Mouse (Mus musculus) CH12F3 (cell line): ENCODE results near the gene Kif13a.

Source experiments
- in situ Hi-C: fragments of 300-500 bp; cut with MboI; formaldehyde crosslinking; loops from 2 replicates; pipeline ENCODE4 v1.14.3; 2020; ENCODE audit warnings: low sequenced_read_pairs

Gene Kif13a

DNA sequence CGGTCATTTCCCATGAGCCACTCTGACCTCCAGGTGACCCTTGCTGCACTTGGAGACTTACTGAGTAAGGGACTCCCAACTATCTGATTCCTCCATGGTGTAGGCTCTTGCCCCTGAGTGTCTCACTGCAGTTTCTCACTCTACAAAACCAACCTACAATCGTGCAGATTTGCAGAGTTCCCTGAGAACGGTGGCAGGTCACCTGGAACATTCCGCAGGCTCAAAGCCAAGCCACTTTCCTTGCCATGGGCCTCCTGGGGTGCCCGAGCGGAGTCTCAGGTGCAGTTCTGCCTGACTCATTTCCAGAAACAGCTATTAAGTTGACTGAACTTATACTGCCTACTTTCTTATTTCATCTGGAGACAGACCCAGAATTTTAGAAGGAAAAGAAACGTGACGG, 141.2 kb downstream of the Kif13a start:
- in situ Hi-C loops: no loop called here

GRCm38 (mm10) chr13:46786836-46787235, 142.8 kb downstream of the Kif13a start:
- in situ Hi-C loops: no loop called here

DNA sequence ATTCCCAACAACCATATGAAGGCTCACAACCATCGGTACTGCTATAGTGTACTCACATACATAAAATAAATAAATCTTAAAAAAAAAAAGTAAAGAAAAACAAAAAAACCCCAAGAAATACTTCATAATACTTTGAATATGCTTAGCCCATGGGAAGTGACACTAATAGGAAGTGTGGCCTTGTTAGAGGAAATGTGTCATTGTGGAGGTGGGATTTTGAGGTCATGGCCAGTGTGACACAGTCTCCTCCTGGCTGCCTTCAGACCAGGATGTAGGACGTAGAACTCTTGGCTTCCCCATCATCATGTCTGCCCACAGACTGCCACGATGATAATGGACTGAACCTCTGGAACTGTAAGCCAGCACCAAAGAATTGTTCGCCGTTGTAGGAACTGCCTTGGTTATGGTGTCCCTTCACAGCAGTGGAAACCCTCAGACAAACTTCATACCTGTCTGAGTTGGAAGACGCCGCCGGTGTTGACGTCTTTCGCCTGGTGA, 143.6 kb downstream of the Kif13a start:
- in situ Hi-C loops: no loop called here

GRCm38 (mm10) chr13:46780379-46780778, 149.3 kb downstream of the Kif13a start:
- in situ Hi-C loops: no loop called here

GRCm38 (mm10) chr13:46779831-46780230, 149.8 kb downstream of the Kif13a start:
- in situ Hi-C loops: no loop called here

DNA sequence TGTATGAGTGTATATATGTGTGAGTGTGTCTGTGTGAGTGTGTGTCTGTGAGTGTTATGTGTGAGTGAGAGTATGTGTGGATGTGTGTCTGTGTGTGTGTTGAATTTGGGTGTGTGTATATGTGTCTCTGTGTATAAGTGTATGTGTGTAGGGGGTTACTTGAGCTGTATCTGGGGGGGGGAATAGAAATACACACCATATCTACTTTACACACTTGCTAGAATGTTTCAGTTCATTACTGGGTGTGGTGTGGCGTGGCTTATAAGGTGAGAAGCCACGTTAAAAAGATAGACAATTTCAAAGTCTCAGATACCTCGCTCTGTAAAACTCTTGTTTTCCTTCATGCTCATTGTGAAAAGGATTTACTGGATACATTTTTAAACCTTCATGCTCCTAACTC, 152.2 kb downstream of the Kif13a start:
- in situ Hi-C loops: no loop called here

DNA sequence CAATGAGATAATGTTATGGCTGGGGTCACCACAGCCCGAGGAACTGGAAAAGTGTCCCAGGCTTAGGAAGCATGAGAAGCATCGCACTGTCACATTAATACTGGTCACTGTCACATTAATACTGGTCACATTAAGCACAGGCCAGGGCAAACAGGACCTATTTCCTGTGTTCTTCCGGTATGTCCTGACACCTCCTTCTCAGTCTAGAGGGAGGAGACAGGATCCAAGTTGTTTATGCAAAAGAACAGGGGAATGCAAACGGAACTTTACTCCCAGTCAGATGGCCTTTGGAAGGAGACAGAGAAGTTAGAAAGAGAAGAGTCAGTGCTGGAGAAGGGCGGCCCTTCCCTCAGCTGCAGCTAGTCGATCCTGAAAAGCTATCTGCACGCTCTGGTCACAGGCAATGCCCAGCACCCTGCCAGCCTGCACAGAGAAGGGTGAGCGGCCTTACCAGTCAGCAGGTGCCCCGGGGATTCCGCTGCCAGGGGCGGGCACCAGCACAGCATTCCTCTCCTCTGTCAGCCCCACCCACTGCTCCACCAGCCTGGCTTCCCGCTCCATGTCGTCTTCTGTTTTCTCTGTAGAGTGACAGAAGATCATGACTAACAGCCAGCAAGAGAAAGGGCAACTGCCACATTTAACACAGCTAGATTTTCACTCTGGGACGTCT, 152.9 kb downstream of the Kif13a start:
- in situ Hi-C loops: no loop called here

DNA sequence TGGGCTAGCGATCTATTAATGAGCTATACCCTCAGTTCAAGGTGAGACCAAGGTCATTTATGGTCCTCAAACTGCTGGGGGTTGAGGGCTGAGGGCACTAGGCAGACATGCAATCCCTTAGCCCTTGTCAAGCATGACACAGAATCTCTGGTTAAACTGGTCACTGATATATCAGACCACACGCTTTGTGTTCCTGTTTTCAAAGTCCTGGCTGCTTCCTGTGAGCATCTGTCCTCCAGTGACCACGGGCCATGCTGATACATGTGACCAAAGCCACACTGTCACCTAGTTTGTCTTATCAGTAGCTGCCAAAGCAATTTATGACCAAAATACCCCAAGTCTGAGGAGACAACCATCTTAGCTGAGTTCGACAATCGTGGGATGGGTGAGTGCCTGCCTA, 154.7 kb downstream of the Kif13a start:
- in situ Hi-C loops: no loop called here

- in situ Hi-C loops: no loop called here
These were observed 157.1 kb downstream of the Kif13a start for GRCm38 (mm10) chr13:46772581-46772980.

GRCm38 (mm10) chr13:46765361-46765760, 164.3 kb downstream of the Kif13a start:
- in situ Hi-C loops: no loop called here

DNA sequence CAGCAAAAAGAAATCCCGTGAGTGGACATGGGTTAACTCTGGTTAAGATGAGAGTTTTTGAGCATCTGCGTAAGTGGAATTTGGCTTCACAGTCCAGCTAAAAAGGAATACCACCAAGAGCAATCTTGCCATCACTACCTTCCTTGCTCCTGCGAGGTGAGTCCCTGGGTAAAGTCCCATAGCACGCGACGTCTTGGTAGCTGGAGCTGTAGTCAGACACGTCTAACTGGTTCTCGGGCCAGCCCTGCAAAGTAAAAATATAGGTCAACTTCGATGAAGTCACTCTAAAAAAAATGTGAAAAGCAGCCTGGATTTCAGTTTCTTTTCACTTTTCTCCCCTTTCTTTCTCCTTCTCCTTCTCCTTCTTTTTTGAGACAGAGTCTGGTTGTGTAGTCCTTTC, 166.5 kb downstream of the Kif13a start:
- in situ Hi-C loops: no loop called here

DNA sequence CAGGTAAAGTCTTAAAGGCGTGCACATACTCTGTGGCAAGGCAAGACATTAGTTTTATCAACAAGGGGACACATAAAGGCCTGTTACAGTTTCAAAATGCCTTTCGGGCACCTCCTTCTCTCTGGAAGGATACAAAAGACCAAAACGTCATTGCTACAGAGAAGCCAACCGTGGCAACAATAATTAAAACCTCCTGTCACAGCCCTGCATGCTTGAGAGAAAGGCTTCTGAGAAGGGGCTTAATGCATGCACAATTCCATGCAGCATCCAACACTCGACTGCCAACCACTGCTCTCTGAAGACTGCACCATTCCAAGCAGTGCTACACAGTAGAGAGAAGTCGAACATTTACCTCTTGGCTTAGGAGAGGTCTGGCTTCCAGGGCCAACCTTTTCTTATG, 168.7 kb downstream of the Kif13a start:
- in situ Hi-C loops: no loop called here

- in situ Hi-C loops: no loop called here
These were observed 170.3 kb downstream of the Kif13a start for GRCm38 (mm10) chr13:46759281-46759809.

- in situ Hi-C loops: no loop called here
These were observed 171.0 kb downstream of the Kif13a start for GRCm38 (mm10) chr13:46758627-46759026.

DNA sequence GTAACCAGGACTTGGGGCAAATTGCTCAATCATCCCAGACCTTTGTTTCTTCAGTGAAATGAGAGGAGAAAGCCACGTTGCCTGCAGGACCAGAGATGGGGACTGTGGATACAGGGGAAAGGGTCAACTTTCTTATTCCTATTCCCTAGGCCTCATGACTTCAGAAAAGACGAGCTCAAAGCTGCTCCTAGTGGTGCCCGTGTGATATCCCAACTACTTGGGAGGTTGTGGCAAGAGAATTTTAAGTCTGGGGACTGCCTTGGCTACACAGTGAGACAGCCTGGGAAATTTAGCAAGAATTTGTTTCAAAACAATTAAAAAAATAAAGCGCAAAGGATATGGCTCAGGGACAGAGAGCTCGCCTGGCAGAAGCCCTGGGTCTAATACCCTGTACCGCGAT, 171.7 kb downstream of the Kif13a start:
- in situ Hi-C loops: no loop called here

GRCm38 (mm10) chr13:46753294-46753693, 176.4 kb downstream of the Kif13a start:
- in situ Hi-C loops: no loop called here

DNA sequence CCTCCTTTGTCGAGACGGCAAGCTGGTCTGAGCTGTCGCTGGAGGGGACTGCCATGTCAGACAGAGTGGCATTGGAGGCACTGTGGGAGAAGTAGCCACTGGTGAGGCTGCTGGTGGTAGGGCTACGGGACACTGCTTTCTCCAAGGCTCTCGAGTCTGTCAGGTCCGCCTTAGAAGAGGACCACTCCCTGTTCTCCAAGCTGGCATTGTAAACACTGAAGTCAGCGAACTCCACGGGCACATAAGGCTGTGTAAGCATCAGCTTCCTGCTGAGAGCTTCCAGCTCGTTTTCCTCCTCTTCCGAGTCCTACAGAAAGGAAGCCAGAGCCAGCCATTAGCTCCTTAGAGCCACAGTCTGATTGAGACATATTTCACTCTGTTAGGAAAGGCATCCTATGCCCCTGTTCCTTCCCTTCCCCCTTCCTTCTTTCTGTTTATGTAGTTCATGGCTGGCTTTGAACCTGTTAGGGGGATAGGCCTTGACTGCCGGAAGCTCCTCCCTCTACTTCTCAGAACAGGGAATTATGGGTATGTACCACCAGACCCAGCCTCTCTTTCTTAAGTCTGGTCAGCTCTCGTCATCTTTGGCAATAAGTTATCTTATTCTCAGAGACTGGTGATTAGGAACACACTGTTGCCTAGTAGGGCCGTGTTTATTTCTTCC, 177.0 kb downstream of the Kif13a start:
- in situ Hi-C loops: no loop called here

- in situ Hi-C loops: no loop called here
These were observed 181.4 kb downstream of the Kif13a start for GRCm38 (mm10) chr13:46748138-46748873.

DNA sequence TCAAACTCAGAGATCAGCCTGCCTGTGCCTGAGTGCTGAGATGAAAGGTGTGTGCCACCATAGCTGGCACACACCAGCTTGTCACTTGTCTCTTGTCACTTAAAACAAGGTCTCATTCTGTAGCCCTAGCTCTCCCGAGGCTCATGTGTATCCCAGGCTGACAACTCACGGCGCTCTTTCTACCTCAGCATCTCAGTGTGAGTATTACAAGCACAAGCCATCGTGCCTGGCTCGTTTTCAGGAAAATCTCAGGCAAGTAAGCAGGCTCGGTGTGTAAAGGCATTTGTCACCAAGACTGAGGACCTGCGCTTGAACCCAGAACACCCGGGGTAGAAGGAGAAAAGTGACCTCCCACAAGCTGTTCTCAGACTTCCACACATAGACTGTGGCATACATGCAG, 185.8 kb downstream of the Kif13a start:
- in situ Hi-C loops: no loop called here

DNA sequence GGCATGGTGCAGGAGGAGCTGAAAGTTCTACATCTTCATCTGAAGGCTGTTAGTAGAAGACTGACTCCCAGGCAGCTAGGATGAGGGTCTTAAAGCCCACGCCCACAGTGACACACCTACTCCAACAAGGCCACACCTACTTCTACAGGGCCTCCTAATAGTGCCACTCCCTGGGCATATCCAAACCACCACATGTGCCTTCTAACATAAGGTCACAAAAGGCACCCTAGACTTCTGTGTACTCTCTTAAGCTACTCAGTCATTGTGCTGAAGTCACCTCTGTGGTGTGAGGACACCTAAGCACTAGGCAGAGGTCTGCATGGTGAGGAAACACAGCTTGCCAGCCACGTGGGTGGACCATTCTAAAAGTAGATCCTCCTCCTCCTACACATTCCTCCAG, 187.3 kb downstream of the Kif13a start:
- in situ Hi-C loops: no loop called here

GRCm38 (mm10) chr13:46739426-46739825, 190.2 kb downstream of the Kif13a start:
- in situ Hi-C loops: no loop called here

DNA sequence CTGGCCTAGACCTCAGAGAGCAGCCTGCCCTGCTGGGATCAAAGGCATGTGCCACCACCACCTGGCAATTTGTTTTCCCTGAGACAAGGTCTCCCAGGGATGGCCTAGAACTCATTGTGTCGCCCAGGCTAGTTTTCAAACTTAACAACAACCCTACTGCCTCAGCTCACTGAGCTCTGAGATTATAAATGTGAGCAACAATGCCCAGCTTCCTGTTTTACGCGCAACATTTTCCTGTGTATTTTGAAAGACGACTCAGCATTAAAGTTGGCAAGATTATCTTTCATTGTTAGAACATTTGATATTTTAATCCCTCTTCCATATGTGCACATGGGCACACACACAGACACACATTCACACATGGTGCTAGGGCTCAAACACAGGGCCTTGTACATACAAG, 192.2 kb downstream of the Kif13a start:
- in situ Hi-C loops: no loop called here
